ENCODE assay signal across 8 mouse cellular contexts in the genomic region with DNA sequence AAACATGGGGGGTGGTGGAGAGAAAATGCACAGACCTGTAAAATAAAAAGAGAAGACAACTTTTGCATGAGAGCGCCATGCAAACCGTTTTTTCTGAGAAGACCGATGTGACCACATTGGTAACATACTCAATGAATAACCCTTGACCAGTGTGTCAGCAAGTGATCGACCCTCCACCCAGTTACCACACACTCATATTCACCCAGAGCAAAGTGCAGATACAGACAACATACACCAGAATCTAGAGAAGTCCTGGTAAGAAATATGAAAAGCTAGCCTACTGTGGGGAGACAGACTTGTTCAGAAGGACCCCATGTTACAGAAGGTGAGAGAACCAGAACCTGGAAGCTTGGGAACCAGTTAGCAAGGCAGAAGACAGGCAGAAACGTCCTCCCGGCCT. TPM values are rescaled to one million over a fixed set of nuclear protein-coding genes. Genes with fewer than 3 reads are reported as not detected.
DNase-seq lines count a peak whose midpoint lies in the region; ATAC-seq and TF ChIP-seq lines count a peak whose summit lies in the region.

No protein-coding gene starts in this region.

- DNase-seq in gastrocnemius, adult 2 months = no peak
- no peak for DNase-seq in gastrocnemius, postnatal 36 days
- no peak for DNase-seq in neural tube, embryonic 11.5 days (ENCODE audit: low spot score)
- no peak for DNase-seq in neural tube, embryonic 10.5 days (ENCODE audit: extremely low spot score, low spot score)
- no peak for DNase-seq in midbrain, embryonic 10.5 days (ENCODE audit: low spot score)
- no peak for DNase-seq in ovary, postnatal 14 days (ENCODE audit: low spot score)
- no peak for DNase-seq in cerebellum, postnatal 4 days (ENCODE audit: low spot score in 2 of 2)
- DNase-seq in frontal cortex, postnatal 10 days (ENCODE audit: low spot score in 2 of 2) = no peak

- no peak for TF ChIP-seq CTCF in gastrocnemius, adult 2 months (IDR thresholded peaks at IDR 0.05)

- WGBS in neural tube, embryonic 11.5 days = 49% methylated on average over 6 of the region's 6 CpGs
- 52% methylated on average over 6 of the region's 6 CpGs for WGBS in midbrain, embryonic 10.5 days

- 0 out of 2 replicates have a peak, but pooled peaks cover 6% of the 10 kb centered on the region for H3K4me1 ChIP-seq in neural tube, embryonic 11.5 days (ENCODE audit: control insufficient read depth, insufficient read depth, low read length)
- H3K4me1 ChIP-seq in midbrain, embryonic 10.5 days = peaks cover 39% of the 10 kb centered on the region

- peak overlapping the region; percentile 74; the same call in 1 of the 2 replicates for H3K9ac ChIP-seq in neural tube, embryonic 11.5 days (ENCODE audit: low read length)

- H3K36me3 ChIP-seq in neural tube, embryonic 11.5 days (ENCODE audit: control insufficient read depth, insufficient read depth, low read length) = no peaks in the 10 kb centered on the region
- H3K36me3 ChIP-seq in midbrain, embryonic 10.5 days = no peaks in the 10 kb centered on the region

- H3K4me3 ChIP-seq in gastrocnemius, adult 2 months = peak overlapping the region; percentile 73
- peak overlapping the region; percentile 71 for H3K4me3 ChIP-seq in neural tube, embryonic 11.5 days (ENCODE audit: low read depth, low read length)
- peak overlapping the region; percentile 81 for H3K4me3 ChIP-seq in midbrain, embryonic 10.5 days

- H3K9me3 ChIP-seq in neural tube, embryonic 11.5 days (ENCODE audit: control insufficient read depth, low read length) = no peaks in the 10 kb centered on the region
- H3K9me3 ChIP-seq in midbrain, embryonic 10.5 days (replicated peaks) = no peaks in the 10 kb centered on the region

- peak; percentile 1 for ATAC-seq in neural tube, embryonic 11.5 days (ENCODE audit: insufficient read depth, low FRiP score, low TSS enrichment)

- H3K4me2 ChIP-seq in neural tube, embryonic 11.5 days (ENCODE audit: low read depth) = peak overlapping the region; percentile 57

- intact Hi-C loops in gastrocnemius, adult 2 months (cut with DNase I) = loop anchor here (5.0 to 10.0 kb wide), 3 partner anchors 46 to 286 kb away; a partner anchor contains a TSS
- intact Hi-C loops in gastrocnemius, postnatal 36 days (cut with DNase I) = loop anchor here (2.0 kb wide), 1 partner anchor 118 kb away; no protein-coding TSS in a partner anchor

- no peaks in the 10 kb centered on the region for H3K27me3 ChIP-seq in neural tube, embryonic 11.5 days (ENCODE audit: control insufficient read depth, insufficient read depth, low read length)
- peaks cover 18% of the 10 kb centered on the region for H3K27me3 ChIP-seq in midbrain, embryonic 10.5 days (ENCODE audit: low read depth, poor library complexity, severe bottlenecking)

- peak overlapping the region; percentile 73 for H3K27ac ChIP-seq in gastrocnemius, adult 2 months
- peak overlapping the region; percentile 87; the same call in 1 of the 2 replicates for H3K27ac ChIP-seq in neural tube, embryonic 11.5 days (ENCODE audit: low read depth, low read length)
- peak overlapping the region; percentile 96 for H3K27ac ChIP-seq in midbrain, embryonic 10.5 days (replicated peaks)

RNA-seq across cellular contexts. Expression of a gene that starts 1.6 kb away (rescaled TPM):
- total RNA-seq in gastrocnemius, adult 2 months (2021) = 10 to 100 TPM in 1 of 2 experiments, 1 to 10 TPM in 1; 8.4 to 16.2 TPM
- total RNA-seq in gastrocnemius, postnatal 36 days (2021) = 1 to 10 TPM; 9.0 to 9.7 TPM
- polyA plus RNA-seq in neural tube, embryonic 11.5 days (2014; fragmentation: Nextera tagmentation; extraction: Ambion mirVana) = 2.9 and 3.5 TPM in 2 replicates
- polyA plus RNA-seq in midbrain, embryonic 10.5 days (2016; fragmentation: Nextera tagmentation; extraction: Ambion mirVana) = 1.7 and 2.7 TPM in 2 replicates

RNA-seq across cellular contexts. Expression of a gene that starts 42.2 kb away (rescaled TPM):
- total RNA-seq in gastrocnemius, adult 2 months (2021) = under 1 TPM; 0.78 to 0.84 TPM
- 1 to 10 TPM in 1 of 2 experiments, under 1 TPM in 1; 0.99 to 1.2 TPM for total RNA-seq in gastrocnemius, postnatal 36 days (2021)
- polyA plus RNA-seq in neural tube, embryonic 11.5 days (2014; fragmentation: Nextera tagmentation; extraction: Ambion mirVana) = 0.32 and 0.77 TPM in 2 replicates
- polyA plus RNA-seq in midbrain, embryonic 10.5 days (2016; fragmentation: Nextera tagmentation; extraction: Ambion mirVana) = 0.71 and 1.2 TPM in 2 replicates

RNA-seq across cellular contexts. Expression of a gene that starts 42.3 kb away (rescaled TPM):
- 10 to 100 TPM; 17.8 to 37.2 TPM for total RNA-seq in gastrocnemius, adult 2 months (2021)
- 10 to 100 TPM; 26.8 to 30.9 TPM for total RNA-seq in gastrocnemius, postnatal 36 days (2021)
- 46.7 and 48.3 TPM in 2 replicates for polyA plus RNA-seq in neural tube, embryonic 11.5 days (2014; fragmentation: Nextera tagmentation; extraction: Ambion mirVana)
- polyA plus RNA-seq in midbrain, embryonic 10.5 days (2016; fragmentation: Nextera tagmentation; extraction: Ambion mirVana) = 29.6 and 35.1 TPM in 2 replicates

RNA-seq across cellular contexts. Expression of a gene that starts 59.3 kb away (rescaled TPM):
- total RNA-seq in gastrocnemius, adult 2 months (2021) = not detected
- not detected for total RNA-seq in gastrocnemius, postnatal 36 days (2021)
- 4.9 and 5.1 TPM in 2 replicates for polyA plus RNA-seq in neural tube, embryonic 11.5 days (2014; fragmentation: Nextera tagmentation; extraction: Ambion mirVana)
- 5.1 and 8.3 TPM in 2 replicates for polyA plus RNA-seq in midbrain, embryonic 10.5 days (2016; fragmentation: Nextera tagmentation; extraction: Ambion mirVana)
